Mouse (Mus musculus): ENCODE measurements around the gene Cdkal1.

Gene Cdkal1

DNA sequence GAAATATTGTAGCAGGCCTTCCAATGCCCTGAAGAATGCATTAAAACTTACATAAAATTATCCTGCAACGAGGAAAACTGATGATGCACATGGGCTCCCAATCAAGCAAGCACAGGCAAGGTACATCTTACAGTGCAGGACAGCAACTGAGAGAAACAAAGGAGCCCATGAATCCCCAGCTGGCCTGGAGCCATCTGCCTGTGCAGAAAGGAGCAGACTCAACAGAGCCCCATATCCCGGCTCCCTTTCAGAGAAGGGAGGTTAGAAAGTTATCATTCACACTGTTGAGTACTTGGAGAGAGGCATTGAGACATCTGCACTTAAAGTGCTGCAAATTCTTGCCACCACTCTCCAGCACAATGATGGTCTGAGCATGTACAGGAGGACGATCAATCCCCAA is 296.3 kb downstream of the Cdkal1 start:
- peak; percentile 23 to 29 for DNase-seq

DNA sequence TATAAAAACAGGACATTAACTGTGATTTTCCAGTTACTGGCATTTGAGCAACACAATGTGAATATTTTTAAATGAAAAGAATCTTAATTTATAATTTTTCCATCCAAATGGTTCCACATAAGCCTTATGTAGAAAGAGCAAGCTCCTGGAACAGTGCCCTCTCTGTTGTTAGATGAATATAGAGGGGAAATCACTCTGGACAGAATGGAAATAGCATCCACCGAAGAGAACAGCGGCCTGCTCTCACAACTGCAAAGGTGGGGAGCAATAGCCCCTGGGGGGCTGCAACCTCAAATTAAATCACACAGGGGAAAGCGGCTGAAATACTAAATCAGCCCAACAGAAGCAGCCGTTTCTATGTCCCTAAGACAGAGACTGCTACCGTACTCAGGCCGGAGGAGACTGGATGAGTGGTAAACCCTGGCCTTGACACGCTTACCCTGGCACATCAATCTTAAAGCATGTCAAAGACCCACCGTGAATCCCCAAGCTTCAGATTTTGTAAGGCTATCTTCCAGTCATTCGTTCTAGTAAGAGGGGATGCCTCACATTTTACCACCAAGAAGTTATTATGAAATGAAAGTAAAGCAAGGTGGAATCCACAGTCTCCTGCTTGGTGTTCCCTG is 300.2 kb downstream of the Cdkal1 start:
- DNase-seq: no peak

DNA sequence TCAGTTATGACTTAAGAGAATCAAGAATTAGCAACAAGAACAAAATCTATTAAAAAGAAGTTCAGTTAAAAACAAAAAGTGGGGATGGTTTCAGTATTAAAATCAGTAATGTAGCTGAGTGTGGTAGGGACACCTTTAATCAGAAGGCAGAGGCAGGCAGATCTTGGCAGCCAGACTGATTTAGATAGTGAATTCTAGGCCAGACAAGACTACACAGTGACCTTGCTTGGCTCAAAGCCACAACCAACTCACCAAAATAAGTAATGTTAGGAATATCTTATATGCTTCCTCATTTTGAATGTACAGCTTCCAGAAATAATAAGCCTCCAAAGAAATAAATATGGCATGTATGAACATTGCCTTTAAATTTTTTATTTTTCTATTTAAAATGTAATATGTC is 301.7 kb downstream of the Cdkal1 start:
- DNase-seq: no peak

DNA sequence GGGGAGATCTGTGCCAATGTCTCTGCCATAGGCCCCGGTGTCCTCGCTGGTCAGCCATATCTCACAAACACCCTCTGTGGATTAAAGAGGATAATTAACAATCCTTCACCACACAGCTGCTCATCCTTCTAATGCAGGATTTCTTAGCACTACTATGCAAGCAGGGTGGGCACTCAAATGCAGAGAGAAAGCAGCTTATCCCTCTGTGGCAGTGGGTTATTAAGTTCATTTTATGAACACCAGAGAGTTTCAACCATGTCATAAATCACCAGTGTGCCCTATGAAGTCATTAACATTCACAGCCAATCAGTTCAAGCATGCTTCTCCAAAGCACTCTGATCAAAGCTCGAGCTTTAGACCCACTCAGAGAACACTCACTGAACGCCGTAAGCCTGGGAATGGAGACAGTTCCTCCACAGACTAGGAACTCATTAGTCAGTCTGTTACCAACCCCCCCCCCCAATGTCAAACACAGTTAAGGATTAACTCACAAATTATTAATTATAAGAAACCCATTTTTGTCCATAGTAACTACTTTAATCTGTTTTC is 303.1 kb downstream of the Cdkal1 start:
- DNase-seq: no peak

DNA sequence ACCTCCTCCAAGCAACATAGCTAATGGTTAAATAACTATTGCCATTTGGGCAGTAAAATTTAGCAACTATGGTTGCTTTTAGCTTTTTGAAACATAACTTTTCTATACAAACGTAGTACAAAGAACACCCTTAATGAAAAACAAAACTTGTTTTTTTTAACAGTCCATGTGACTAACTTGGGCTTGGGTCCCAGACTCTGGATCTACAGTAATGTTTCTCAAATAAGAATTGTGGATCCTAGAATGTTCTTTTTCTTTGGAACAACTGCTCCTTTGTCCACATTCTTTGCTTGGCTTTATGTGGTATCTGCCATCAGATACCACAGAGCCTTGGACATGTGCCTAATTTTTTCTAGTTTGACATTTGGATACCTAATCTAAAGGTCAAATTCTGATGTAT is 304.6 kb downstream of the Cdkal1 start:
- no peak for DNase-seq

DNA sequence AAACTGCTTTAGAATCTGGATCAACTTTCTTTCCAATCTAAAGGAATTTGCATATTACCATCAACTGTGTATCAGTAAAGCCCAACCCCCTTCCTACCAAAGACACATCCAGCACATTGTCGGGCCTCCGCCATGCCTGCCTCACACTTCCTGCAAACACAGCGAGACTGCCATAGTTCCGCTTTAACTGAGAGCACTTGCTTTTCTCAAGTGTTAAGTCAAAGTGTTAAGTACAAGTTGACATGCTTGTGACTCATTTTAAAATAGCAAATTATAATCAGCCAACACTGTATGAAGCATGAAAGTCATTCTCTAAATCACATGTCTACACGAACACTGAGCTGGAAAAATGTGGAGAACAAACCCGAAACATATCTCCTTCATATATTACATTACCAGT is 305.3 kb downstream of the Cdkal1 start:
- DNase-seq: no peak

DNA sequence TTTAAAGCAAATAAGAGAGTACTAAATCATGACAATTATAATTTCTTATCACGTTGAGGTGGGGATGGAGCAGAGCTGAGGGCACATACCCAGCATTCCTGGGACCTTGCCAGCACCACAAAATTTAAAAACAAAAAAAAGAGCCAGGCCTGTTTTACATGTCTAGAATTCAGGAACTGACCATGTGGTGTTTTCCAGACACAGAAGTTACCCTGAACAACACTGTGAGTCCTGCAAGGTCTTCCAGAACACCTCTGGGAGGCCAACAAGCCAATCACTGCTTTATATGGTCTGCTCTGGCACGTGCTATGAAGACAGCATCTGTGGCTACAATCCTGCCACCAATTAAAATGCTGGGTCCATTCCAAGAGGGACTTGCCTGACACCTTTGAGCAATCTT is 305.7 kb downstream of the Cdkal1 start:
- DNase-seq: peak; percentile 39 to 54

DNA sequence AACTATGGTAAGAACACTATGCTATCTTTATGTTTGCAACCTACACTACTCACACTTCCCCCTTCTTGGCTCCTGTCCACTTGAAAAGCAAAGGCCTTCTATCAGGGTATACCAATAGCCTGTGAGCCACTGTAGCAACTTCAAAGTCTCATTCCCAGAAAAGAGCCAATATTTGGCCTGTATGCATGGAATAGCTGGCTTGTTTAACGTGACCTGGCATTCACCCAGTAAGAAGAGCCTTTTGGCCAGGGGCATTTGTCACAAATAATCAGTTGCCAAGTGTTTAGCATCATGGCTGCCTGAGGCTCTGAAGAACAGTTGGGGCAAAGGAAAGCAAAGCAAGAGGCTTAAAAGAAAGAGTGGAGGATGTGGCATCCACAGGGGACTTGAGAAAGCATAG is 317.6 kb downstream of the Cdkal1 start:
- DNase-seq: peak; percentile 68 to 80

DNA sequence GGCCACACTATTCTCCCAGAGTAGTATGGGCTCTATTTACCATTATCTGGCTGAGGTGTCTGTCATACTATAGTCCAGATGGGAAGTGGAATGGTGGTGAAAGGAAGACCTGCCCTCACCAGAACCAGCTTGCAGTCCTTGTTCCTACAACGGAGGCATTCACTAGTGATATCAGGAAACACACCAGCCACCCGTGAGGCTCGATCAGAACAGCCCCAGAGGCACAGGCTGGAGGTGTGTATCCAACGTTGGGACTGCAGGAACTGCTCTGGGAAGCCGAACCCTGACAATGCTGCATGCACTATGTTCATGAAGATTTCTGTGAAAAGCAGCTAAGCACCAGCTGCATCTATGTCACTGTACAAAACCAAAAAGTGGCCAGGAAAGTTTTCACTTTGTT is 321.9 kb downstream of the Cdkal1 start:
- no peak for DNase-seq

DNA sequence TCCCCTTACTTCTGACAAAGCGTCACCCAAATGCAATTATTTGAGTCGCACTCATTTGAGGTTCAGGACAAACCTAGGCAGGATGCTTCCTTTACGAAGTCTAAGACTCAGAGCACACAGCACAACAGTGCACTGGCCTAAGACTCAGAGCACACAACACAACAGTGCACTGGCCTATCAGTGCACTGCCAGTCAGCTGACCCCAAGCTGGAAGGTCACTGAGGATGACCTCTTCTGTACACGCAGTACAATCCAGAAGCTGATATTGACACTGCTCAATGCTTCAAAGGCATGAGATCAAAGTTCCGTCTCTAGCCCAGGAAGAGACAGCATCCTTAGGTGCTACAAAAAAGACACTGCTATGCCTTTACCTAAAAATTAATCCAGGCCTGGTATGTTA is 327.1 kb downstream of the Cdkal1 start:
- no peak for DNase-seq

DNA sequence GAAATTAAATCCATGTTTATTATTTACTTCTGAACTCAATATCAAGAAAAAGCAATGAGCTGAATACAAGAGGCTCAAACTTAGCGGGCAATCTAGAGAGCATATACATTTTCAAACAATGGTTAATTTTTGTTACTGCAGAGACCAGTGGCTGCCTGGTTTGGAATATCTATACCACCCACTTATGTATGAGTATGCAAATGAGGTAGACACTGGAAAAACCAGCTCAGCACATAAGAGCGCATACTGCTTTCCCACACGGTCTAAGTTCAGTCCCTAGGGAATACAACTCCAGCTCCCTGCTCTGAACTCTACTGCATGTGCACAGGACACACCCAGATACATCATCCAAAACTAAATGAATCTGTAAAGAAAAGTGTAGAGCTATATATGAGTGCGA is 334.2 kb downstream of the Cdkal1 start:
- no peak for DNase-seq

DNA sequence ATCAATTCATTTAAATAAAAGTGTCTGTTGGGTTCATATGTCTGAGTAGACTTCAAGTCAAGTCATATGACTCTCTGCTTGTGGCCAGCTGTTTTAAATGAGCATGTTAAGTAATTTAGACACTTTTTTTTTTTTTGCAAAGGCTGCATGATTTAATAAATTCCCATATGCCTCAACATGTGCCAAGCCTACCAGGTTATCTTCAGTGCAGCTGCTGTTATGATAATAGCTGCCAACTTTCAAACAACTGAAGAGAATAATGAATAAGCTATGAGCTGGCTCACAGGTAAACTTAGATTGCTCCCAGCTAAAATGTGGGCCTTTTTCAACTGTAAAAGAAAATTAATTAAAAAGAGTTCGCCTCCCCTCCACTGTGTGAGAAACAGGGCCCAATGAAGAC is 341.4 kb downstream of the Cdkal1 start:
- DNase-seq: no peak

DNA sequence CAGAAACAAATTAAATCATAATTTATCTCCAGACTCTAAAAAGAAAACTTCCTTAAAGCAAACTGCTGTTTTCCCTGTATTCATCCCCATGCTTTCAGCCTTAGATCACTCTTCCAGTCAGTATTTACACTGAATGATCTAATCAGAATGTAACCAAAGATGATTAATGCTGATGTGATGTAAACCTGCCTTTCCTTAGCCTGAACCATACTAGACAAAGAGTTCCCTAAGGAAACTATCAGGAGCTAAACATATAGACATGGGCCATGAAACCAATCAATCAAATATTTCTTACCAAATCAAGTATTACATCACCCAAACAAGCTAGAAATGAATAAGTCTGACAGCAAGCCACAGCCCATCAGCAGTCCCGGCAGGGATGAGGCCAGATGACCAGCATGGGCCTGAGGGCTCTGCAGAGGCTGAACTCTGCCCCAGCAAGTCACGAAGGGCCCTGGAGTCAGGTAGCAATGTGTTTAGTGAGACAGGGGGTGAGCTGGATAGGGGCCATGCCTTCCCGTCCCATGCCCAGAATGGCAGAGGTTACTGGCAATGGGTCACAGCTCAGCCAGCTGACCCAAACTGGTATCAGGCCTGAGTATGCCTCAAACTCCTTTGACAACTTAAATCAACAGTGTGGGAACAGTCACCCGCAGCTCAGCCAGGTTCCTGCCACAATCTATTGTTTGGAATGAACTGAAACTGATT is 350.5 kb downstream of the Cdkal1 start:
- peak in 1 of 2 experiments; percentile 13 for DNase-seq

DNA sequence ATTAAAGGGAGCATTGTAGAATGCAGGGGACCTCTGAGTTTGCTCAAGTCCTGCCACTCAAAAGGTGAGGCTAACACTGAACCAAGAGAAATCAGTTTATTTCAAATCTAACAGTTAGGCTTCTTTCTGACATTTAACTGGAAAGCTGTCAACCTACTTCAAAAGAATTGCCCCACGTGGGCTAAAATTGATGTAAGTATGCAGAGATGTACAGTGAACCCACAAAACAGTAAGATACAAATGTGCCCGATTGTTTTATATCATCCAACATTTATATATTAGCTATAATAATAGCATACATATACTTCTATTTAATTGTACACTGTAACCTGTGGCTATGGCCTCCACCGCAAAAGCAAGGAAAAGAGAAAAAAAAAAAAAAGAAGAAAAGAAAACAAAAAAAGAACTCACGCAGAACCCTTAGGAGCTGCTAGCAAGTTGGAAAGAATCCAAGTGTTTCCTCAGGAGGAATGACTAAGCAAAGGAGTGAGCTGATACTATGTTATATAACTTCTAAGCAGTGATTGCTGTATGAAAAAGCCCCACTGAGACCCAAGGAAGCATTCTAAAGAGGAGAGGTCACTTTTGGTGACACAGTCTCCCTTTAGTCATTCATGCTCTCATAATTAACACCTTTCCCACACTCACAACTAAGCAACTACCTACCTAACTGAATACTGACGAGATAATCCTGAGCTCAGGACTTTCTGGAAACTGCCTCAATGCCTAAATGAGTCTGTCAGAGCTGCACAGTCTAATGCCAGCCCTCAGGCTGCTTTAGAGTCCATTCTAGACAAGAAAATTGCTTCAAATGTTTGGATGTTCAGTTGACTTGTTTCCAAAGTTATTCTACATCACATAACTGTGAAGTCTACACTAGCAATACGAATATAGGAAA is 352.1 kb downstream of the Cdkal1 start:
- peak in 1 of 2 experiments; percentile 14 for DNase-seq

DNA sequence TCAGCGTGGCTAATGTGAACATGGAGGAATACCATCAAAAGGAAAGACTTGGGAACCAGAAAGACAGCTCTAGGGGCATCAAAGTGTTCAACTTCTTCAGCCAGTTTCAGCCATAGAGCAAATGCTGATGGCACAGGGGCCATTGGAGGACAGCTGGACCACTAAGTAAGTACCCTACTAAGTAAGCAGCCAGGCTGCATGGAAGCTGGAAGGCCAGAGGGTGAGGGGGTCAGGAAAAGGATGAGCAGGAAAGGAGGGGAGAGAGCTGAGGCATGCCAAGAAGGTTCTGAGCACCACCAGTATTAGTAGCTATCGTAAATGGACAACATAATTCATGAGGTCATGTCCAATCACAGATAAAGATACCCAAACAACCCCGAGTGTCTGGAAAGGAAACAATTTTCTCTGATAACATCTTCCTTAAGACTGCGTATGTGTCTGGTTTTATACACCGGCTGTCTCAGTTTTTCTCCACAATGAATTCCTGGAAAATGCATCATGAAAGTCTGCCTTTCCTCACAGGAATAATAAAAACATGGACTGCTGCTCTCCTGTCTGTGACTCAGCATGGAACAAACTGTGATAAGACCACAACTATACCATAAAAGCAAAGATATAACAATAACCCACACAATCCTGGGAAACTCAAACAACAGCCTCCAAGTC is 352.9 kb downstream of the Cdkal1 start:
- no peak for DNase-seq

DNA sequence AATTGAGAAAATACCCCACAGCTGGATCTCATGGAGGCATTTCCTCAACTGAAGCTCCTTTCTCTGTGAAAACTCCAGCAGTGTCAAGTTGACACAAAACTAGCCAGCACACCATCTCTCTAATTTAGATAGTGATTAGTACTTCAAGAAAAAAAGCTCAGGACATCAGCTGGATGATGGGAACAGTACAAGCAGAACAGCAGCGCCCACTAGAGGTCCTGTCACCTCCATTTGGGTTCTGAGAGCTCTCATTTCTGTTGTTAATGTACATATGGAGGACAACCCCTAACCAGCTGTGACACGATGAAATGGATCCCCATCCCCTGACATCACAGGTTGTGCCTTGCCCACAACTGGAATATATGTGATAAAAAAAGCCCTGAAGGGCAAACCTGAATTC is 354.3 kb downstream of the Cdkal1 start:
- no peak for DNase-seq

DNA sequence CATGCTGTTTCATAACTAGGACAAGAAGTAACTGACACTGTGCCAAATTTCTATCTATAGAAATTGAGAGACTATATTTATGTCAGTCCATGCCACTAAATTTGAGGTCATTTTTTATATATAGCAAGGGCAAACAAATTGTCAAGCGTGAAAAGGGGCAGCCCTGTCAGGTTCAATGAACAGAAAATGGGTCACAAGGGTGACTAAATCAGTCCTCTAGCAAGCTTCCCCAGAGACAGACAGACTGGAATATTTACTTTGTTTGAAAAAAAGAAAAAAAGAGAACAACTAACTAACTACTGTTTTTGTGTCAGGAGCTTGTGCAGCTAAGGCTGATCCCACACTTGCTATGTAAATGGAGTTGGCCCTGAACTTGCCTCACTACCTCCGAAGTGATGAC is 355.7 kb downstream of the Cdkal1 start:
- DNase-seq: no peak

DNA sequence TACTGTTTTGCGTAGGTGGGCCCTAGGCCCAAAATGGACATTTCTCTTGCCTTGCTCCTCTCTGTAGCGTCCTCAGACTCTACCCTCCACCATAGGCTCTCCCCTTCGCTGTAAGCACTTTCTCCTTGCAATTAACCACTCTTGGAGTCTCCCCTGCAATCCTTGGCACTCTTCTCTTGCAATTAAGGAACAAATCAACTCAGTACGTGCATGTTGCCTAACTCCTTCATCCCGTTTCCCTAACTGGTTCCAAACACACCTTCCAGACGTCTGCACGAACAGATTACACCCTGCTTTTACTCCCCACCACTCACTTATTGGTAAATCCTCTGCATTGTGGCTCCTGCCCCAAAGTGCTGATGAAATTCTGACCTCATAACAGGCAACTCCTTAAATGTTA is 358.2 kb downstream of the Cdkal1 start:
- DNase-seq: no peak

DNA sequence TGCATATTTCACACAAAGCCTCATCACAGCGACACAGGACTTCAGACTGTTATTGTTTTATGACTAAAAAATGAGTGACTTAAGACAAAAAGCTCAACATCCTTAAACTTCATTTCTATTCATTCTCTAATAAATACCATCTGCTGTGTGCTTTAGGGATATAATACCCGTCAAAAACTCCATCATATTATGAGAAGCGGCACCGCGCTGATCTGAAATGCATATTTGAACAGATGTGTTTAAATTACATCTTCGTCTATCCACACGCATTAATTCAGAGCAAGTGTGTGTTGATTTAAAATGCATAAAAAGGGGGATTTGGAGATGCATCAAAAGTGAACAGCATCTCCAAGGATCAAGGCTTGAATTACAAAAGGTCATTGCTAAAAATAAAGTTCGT is 365.1 kb downstream of the Cdkal1 start:
- no peak for DNase-seq

DNA sequence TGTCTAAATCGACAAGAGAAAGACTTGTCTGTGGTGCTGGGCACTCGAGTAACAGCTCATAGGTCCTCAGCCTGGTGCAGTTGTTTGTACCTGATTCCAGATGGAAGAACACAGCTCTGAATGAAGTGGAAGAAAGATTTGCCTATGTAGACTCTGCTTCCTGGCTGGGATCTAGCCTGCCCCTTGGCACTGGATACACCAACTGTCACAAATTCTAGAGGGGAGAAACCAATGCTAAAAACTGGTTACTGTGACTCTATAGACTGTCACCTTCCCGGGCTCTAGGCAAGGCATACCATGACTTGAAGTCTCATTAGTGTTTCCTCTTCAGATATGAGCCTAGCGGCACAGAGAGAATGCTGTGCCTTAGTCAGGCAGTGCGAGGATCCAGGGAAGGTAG is 366.0 kb downstream of the Cdkal1 start:
- DNase-seq: no peak

DNA sequence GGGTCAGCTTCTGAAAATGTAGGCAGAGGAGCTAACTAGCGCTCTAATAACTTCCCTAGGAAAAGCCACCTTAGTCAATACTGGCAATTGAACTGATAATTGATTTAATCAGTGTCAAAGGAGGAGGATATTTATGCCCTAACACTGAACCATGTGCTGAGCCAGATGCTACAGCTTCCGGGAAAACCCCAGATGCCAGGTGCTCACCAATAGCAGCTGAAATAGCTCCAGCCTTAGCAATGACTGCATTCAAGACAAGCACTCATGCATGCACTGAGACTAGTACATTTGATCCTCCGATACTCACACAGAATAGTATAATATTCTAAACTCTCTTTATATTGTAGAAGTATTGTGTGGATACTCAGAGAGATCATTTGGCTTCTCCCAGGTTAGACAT is 368.8 kb downstream of the Cdkal1 start:
- no peak for DNase-seq

DNA sequence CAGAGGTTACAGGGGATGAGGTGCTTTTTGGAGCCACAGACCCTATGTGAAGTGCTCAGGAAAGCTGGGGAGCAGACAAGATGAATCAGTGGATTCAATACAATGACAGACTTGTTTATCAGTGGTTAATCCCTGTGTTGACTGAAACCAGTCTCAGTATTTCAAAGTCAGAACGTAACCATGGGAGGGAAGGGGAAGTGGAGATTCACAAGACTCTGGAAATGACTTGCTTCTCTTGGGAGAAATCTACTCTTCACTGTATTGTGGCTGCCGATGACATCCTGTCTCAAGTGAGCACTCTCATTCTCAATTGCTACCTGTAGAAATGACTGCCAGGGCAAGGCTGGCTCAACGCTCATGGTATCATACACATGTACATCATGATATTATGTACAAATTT is 371.5 kb downstream of the Cdkal1 start:
- no peak for DNase-seq
